Mouse (Mus musculus): Measurements from ENCODE around the gene Isg20l2.
A peak's percentile ranks its signal among the peaks of the same experiment; 100 is the strongest.

Gene Isg20l2

DNA sequence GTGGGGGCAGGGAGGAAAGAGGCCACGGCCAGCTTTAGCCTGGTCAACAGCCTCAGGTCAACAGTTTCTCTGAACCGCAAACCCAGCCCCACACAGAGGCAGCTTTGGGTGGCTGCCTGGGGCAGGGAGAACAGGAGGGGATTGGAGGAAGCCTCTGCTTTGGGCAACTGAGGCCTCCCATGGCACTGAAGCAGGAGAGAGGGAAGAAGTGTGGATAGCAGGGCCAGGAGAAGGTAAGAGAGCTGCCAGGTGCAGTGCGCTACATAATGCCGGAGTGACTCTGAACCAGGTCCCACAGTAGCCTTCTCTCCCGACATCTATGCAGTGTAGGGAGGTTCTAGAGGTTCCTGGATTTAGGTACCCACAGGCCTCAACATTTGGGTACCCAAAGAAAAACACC lies 50.6 kb downstream of the Isg20l2 start:
- no peak for DNase-seq

DNA sequence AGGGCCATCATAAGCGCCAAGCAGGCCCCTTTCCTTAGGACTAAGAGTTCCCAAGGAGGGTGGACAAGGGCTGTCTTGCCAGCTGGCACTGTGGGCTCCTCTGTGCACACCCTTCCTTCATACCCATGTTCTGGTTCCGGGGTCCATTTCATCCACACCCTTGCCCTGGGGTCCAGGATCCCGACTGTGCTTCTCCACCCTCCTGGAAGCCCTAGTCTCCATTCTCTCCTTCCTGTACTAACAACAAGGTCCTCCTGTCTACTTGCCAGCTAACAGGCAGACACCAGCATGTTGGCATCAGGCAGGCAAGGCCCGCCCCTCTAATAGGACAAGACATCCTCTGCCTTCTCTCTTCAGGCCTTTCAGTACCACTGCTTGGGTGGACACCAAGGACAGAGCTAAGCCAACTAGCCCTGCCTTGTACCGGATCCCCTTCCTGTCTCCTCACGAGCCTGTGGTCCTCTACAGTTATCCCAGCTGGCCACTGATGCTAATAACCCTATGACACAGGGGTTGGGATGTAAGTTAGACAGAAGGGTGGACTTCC lies 51.2 kb downstream of the Isg20l2 start:
- DNase-seq = no peak

- DNase-seq = peak; percentile 83
Measured at GRCm38 (mm10) chr3:87981894-87982835, 52.1 kb downstream of the Isg20l2 start.

GRCm38 (mm10) chr3:87982836-87983601 lies 52.9 kb downstream of the Isg20l2 start:
- DNase-seq = peak; percentile 78

- no peak for DNase-seq
Measured at GRCm38 (mm10) chr3:87983627-87984026, 53.5 kb downstream of the Isg20l2 start.

GRCm38 (mm10) chr3:87984094-87984493 lies 54.0 kb downstream of the Isg20l2 start:
- DNase-seq = no peak

- peak; percentile 50 for DNase-seq
Measured at GRCm38 (mm10) chr3:87985505-87986320, 55.6 kb downstream of the Isg20l2 start.

- peak; percentile 95 for DNase-seq
Measured at GRCm38 (mm10) chr3:87986868-87987267, 56.8 kb downstream of the Isg20l2 start.

DNA sequence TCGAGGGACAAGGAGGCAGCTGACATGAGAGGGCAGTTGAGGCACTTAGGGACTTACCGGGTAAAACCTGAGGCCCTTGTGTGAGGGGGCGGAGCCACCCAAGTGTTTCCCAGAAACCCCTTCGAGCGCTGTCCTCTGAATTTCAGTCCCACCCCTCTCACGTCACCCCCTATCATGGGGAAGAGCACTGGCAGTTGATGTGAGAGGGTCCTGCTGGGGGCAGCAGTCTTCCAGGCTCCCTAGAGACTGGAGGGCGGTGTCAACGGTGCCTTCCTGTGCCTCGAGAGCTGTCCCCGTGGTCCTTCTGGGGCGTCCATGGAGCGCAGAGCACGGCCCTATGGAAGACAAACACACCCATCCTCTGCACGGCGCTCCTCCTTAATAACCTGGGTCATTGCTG lies 57.5 kb downstream of the Isg20l2 start:
- DNase-seq = peak; percentile 49

DNA sequence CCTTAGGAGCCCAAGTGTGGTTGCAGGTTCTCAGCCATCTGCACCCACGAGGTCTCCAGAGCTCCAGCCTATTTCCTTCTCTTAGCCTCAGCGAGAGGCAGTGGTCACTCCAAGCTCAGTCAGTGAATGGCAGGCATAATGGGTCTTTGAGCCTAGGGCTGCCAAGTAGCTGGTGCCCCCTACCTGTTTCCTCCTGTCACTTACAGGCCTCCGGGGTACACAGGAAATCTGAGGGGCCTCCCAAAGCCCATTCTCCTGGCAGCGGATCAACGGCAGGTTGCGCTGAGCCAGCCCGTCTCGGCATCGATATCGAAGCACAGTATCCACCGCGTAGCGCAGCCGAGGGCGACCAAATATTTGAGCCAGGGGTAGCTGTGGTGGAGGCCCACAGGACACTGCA lies 58.0 kb downstream of the Isg20l2 start:
- DNase-seq = no peak

GRCm38 (mm10) chr3:87989935-87990334 lies 59.8 kb downstream of the Isg20l2 start:
- no peak for DNase-seq

Measured in kidney, postnatal 14 days (tissue).